Mouse (Mus musculus): ENCODE results near the gene Rdh11.

Rdh11 gene

DNA sequence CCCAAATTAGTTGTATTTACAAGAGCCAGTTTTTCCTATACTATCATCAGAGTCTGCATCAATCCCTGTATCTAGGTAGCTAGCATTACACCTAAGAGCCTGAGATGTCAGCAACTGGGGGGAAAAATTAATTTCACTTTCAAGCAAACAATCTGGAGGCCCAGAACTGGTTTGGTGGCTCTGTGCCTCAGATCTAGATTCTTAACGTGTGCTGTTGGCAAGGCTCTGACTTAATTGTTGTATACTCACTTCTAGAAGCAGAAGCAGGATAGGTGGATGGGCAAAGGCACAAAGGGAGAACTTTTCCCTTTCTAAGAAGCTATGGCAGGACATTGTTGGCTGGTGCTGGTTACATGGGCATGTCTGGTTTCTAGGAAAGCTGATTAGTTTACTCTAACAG lies 52.7 kb downstream of the Rdh11 start:
- DNase-seq (ENCODE audit: low read depth, low spot score) = no peak

DNA sequence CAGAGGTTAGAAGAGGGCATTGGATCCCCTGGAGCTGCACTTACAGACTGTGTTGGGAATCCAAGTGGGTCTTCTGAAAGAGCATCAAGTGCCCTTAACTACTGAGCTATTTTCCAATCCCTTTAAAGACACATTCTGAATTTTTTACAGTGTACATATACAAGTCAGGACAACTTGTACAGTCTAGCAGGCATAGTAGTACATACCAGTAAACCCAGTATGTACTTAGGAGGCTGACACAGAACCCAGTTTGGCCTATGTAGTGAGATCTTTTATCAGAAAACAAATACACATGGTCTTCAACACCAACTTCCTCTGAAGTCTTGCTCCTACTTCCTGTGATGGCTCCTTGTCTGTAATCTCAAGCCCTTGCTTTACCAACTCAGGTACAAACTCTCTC lies 53.1 kb downstream of the Rdh11 start:
- no peak for DNase-seq (ENCODE audit: low read depth, low spot score)

DNA sequence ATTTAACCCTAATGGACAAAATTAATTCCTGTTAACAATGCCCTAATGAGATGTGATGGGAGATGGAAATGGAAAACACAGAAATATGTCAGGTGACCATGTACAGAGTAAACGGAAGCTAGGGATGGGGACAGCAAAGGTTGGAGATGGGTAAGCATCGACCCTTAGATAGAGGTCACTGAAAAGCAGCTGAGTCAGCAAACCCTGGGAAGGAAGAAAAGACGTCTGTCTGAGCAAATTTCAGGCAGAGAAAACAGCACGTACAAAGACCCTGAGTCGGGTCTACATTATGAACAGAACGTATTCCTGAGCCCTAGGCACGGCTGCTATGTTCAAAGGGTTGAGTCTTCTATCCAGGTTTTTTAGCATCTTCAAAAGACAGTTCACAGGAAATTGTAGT lies 55.1 kb downstream of the Rdh11 start:
- no peak for DNase-seq (ENCODE audit: low read depth, low spot score)

DNA sequence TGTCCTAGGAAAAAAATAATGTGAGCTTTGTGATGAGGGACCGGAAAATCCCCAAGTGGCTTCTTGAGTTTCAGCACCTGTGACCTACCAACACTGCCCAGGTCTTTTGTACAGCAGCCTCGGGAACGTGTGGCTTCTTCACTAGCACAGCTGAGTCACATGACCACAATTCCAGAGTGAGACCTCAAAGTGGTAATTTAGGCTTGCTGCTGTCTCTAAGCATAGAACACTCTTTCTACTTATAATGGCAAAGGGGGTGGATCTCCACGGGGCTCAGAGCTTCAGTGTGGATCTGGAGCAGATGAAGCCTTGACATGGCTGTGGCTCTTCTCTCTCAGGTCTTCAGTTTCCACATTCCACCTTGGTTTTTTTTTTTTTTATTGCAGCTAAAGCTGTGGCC lies 57.0 kb downstream of the Rdh11 start:
- no peak for DNase-seq (ENCODE audit: low read depth, low spot score)

DNA sequence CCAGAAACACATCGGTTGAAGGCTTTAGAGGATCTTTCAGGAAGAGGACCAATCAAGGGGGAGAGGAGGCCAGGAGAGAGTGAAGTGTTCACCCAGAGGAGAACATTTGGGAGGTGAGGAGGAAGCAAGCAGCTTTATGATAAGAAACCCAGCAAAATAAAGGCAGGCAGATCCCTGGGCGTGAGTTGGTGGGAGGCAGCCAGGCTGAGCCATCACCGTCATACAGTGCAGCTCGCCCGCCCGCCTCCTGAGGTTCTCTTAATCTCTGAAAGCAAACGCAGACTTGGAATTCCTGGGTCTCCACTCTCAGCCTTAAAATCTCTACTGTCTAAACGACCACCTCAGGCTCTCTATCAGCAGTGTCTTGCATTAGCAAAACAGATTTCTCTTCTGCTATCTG lies 57.4 kb downstream of the Rdh11 start:
- DNase-seq (ENCODE audit: low read depth, low spot score) = no peak

DNA sequence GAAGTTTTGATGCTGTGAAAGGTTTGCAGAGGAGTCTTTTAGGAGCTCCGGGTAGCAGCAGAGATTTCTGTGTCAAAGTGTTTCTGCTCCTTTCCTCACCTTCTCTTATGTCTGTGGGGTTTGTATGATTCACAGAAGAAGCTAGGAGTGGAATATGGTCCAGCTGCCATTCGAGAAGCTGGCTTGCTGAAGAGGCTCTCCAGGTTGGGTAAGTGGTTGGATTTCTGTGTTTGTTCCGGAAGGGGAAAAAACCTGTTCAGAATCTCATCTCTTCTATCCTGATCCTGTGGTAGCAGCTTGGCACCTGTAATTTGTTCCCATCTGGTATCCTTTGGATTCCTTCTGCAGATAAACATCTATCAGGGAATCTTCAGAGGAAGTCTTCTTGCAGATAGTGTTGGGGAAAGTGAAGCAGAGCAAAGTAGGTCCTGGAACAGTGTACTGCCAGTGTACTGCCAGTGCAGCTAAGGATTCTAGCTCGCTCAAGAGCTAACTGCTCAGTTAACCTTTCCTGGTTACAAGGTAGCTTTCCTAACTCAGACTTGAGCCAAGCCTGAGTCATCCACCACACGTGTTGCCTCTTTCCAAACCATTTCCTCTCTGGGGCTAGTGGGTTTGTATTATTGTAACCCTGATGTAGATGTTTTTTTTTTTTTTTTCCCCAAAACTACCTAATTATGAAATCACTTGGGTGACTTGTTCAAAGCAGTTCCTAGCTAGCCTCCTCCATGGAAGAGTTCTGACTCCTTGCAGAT lies 60.2 kb downstream of the Rdh11 start:
- DNase-seq (ENCODE audit: low read depth, low spot score) = no peak

DNA sequence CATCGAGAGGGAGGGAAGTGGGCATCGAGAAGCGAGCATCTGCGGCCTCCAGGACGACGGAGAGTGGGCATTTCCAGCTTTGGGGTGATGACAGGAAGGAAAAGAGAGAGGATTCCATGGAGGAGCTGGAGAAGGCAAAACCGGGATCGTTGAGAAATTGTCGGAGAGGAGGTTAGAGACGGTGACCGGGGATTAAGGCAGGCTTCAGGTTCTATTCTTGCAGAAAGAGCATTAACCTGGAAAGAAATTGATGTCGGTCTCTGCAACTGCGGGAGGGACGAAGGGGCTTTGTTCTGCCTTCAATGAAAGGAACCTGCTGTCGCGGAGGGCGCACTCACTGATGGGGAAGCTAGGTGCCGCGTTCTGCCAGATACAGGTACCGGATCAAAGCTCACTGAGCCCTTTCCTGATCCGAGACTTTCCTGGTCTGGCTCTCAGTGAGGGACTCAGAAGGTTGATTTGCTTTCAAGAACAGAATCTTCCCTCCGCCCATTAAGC lies 60.9 kb downstream of the Rdh11 start:
- DNase-seq (ENCODE audit: low read depth, low spot score) = no peak

DNA sequence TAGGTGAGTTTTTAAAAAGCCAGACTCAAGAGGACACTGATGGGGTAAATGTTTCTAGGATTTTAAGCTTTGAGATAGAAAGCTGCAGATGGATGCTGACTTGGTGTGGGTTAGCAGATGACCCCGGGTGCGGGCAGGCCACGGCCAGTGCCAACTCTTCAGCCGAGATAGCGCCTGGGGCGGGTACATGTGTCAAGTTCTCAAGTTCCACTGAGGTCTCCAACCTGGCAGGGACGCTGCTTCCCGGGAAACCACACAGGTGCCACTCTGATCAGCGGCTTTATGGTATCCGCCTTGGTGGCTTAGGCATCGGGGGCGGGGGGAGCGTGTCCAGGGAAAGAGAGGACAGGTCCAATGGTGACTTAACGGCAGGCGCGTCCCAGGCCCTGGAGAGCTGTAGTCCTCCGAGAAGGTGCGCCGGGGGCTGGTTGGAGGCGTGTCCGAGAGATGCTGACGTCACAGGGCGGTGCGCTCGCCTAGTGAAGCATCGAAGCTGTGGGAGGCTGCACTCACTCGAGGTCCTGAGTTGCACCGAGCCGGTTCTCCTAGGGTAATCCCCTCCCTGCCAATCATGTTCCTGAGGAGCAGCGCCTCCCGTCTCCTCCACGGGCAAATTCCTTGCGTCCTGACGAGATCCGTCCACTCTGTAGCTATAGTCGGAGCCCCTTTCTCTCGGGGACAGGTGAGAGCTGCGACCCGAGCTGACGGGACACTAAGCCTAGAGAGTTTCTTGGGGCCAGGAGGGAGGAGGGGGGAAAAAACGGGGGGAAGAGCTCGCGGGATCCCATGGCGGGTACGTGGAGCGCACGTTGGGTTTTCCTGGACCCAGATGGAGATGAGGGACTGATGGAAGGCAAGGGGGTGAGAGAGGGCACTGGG lies 61.6 kb downstream of the Rdh11 start, which contains the start of gene Arg2:
TSS of gene Arg2 (plus strand) at position 479 of the 879 bp plus-strand sequence.
- peak; percentile 4 for DNase-seq (ENCODE audit: low read depth, low spot score)

Data from c-Kit-negative CD71-positive TER-119-positive erythroid progenitor cells, embryonic 14.5 days (primary cell).